In genomic region chr11:83279024-83279423, GRCm38 (mm10) we compare ENCODE assay signal across 25 mouse cellular contexts. TPM values are rescaled to one million over a fixed set of nuclear protein-coding genes. Genes with fewer than 3 reads are reported as not detected.
A peak's percentile ranks its signal among the peaks of the same experiment; 100 is the strongest.
DNase-seq lines count a peak whose midpoint lies in the region; ATAC-seq and TF ChIP-seq lines count a peak whose summit lies in the region.
"Had no signal": no experiment of that assay in that cellular context is flagged by ENCODE, and none has a peak within 500 bp of the region (broad histone marks: within the 10 kb centered on the region; RNA-seq: fewer than 3 reads in every experiment).

No protein-coding gene starts in this region.

- no peak overlapping the region for H3K4me2 ChIP-seq in heart, postnatal 0 days (ENCODE audit: low read depth, low read length)
- no peak overlapping the region for H3K4me2 ChIP-seq in heart, embryonic 12.5 days

- no peak for ATAC-seq in heart, postnatal 0 days (ENCODE audit: insufficient read depth, low read depth)
- no peak for ATAC-seq in heart, embryonic 12.5 days (ENCODE audit: insufficient number of reproducible peaks, low FRiP score)
- ATAC-seq: activated CD4-positive, CD25-positive, alpha-beta regulatory T cell, adult 4 months; CD4-positive, CD25-positive, alpha-beta regulatory T cell, adult 4 months; Patski had no signal

- H3K4me3 ChIP-seq in heart, adult 2 months: no peak overlapping the region
- no peak overlapping the region for H3K4me3 ChIP-seq in heart, postnatal 0 days (ENCODE audit: low read depth, low read length)
- no peak overlapping the region for H3K4me3 ChIP-seq in heart, embryonic 12.5 days
- H3K4me3 ChIP-seq in testis, adult 2 months (ENCODE audit: control insufficient read depth, low read depth, low read length): no peak overlapping the region

- H3K79me2 ChIP-seq in heart, adult 2 months (replicated peaks; ENCODE audit: control insufficient read depth, insufficient read depth, low read length): no peaks in the 10 kb centered on the region

- H3K9ac ChIP-seq in heart, adult 2 months (ENCODE audit: low read depth, low read length): no peak overlapping the region
- H3K9ac ChIP-seq in heart, postnatal 0 days (replicated peaks; ENCODE audit: low read depth, low read length): no peak overlapping the region
- no peak overlapping the region for H3K9ac ChIP-seq in heart, embryonic 12.5 days

- no peaks in the 10 kb centered on the region for H3K4me1 ChIP-seq in heart, adult 2 months (ENCODE audit: control insufficient read depth, insufficient read depth, low read length)
- peaks cover 3% of the 10 kb centered on the region; the same call in 1 of the 2 replicates for H3K4me1 ChIP-seq in heart, postnatal 0 days (ENCODE audit: control insufficient read depth, insufficient read depth)
- no peaks in the 10 kb centered on the region; the same call in 1 of the 2 replicates for H3K4me1 ChIP-seq in heart, embryonic 12.5 days (replicated peaks)
- no peaks in the 10 kb centered on the region for H3K4me1 ChIP-seq in testis, adult 2 months (ENCODE audit: control insufficient read depth, insufficient read depth, low read length)

- TF ChIP-seq POLR2A in heart, adult 2 months (IDR thresholded peaks at IDR 0.05; ENCODE audit: insufficient read depth, low read depth, low read length): no peak
- no peak for TF ChIP-seq POLR2A in testis, adult 2 months (IDR thresholded peaks at IDR 0.05; ENCODE audit: control insufficient read depth, low read depth, low read length)

- DNase-seq in heart, adult 11 months: peak; percentile 85
- DNase-seq in heart, postnatal 4 days: no peak
- DNase-seq in heart, adult 2 months: no peak
- no peak for DNase-seq in heart, adult 18-20 months
- DNase-seq in heart, postnatal 0 days (ENCODE audit: low spot score): no peak
- DNase-seq in testis, postnatal 14 days (ENCODE audit: low spot score): no peak
- DNase-seq: adrenal gland, adult 2 months; adrenal gland, adult 8-10 months; adrenal gland, postnatal 10 days; adrenal gland, postnatal 14 days; adrenal gland, postnatal 25 days; adrenal gland, postnatal 36 days; B cell, adult 2 months; cerebellum, adult 11 months; cerebellum, adult 11-12 months had no signal

- no peak for TF ChIP-seq CTCF in heart, adult 2 months (IDR thresholded peaks at IDR 0.05)
- no peak for TF ChIP-seq CTCF in heart, postnatal 0 days (IDR thresholded peaks at IDR 0.05; ENCODE audit: low read depth)
- no peak for TF ChIP-seq CTCF in testis, adult 2 months (IDR thresholded peaks at IDR 0.05; ENCODE audit: control insufficient read depth, insufficient read depth, insufficient replicate concordance, low read depth, low read length)

- no peaks in the 10 kb centered on the region for H3K36me3 ChIP-seq in heart, adult 2 months (ENCODE audit: control insufficient read depth, insufficient read depth, low read length)
- no peaks in the 10 kb centered on the region for H3K36me3 ChIP-seq in heart, postnatal 0 days (replicated peaks; ENCODE audit: control insufficient read depth, insufficient read depth, low read length)
- H3K36me3 ChIP-seq in heart, embryonic 12.5 days: no peaks in the 10 kb centered on the region
- H3K36me3 ChIP-seq in testis, adult 2 months (ENCODE audit: control insufficient read depth, insufficient read depth, low read length): no peaks in the 10 kb centered on the region

- no peaks in the 10 kb centered on the region for H3K9me3 ChIP-seq in heart, postnatal 0 days (replicated peaks; ENCODE audit: control insufficient read depth, low read length)
- no peaks in the 10 kb centered on the region for H3K9me3 ChIP-seq in heart, embryonic 12.5 days (replicated peaks)
- H3K9me3 ChIP-seq: G1E had no signal

- TF ChIP-seq EP300 in heart, adult 2 months (IDR thresholded peaks at IDR 0.05; ENCODE audit: insufficient read depth, low read depth, low read length): no peak
- no peak for TF ChIP-seq EP300 in heart, postnatal 0 days (IDR thresholded peaks at IDR 0.05; ENCODE audit: low read depth)

- H3K27ac ChIP-seq in heart, adult 2 months: peak overlapping the region; percentile 12; the same call in 1 of the 2 replicates
- peak overlapping the region; percentile 38; the same call in 1 of the 2 replicates for H3K27ac ChIP-seq in heart, postnatal 0 days (ENCODE audit: low read depth)
- H3K27ac ChIP-seq in heart, embryonic 12.5 days (ENCODE audit: poor library complexity, severe bottlenecking): no peak overlapping the region
- 0 out of 2 replicates have a peak overlapping the region, but pooled peaks have one; percentile 8 for H3K27ac ChIP-seq in testis, adult 2 months (ENCODE audit: control insufficient read depth, insufficient read depth, low read depth, low read length)

- H3K27me3 ChIP-seq in heart, adult 2 months (ENCODE audit: control insufficient read depth, insufficient read depth, low read length): no peaks in the 10 kb centered on the region
- no peaks in the 10 kb centered on the region for H3K27me3 ChIP-seq in heart, postnatal 0 days (ENCODE audit: control insufficient read depth, insufficient read depth, low read length)
- H3K27me3 ChIP-seq in heart, embryonic 12.5 days (replicated peaks): peaks cover 9% of the 10 kb centered on the region; the same call in 1 of the 2 replicates
- no peaks in the 10 kb centered on the region for H3K27me3 ChIP-seq in testis, adult 2 months (ENCODE audit: control insufficient read depth, insufficient read depth, low read length)

- WGBS in heart, adult 2 months: 72% methylated on average over 4 of the region's 4 CpGs
- 71% methylated on average over 4 of the region's 4 CpGs for WGBS in heart, postnatal 0 days
- 78% methylated on average over 4 of the region's 4 CpGs for WGBS in heart, embryonic 12.5 days

- intact Hi-C loops in heart, adult 2 months (cut with DNase I): no loop called here

RNA-seq across cellular contexts. Expression of gene Slfn14, which starts 7.5 kb away (rescaled TPM):
- total RNA-seq in heart, postnatal 4 days (2021): under 1 TPM; 0.14 to 0.20 TPM
- total RNA-seq in heart, adult 2 months (2021): under 1 TPM in 1 of 2 experiments, not detected in 1; 0.14 TPM
- polyA plus RNA-seq in heart, adult 2 months (2012; rRNA removed): not detected in 2 replicates
- total RNA-seq in heart, adult 18-20 months (2021): not detected
- total RNA-seq in heart, postnatal 0 days (2014; rRNA removed; ENCODE audit: low replicate concordance): not detected in 2 replicates
- 0.10 and 0.16 TPM in 2 replicates for polyA plus RNA-seq in heart, postnatal 0 days (2015; fragmentation: Nextera tagmentation; extraction: Ambion mirVana)
- 3.0 and 3.4 TPM in 2 replicates for polyA plus RNA-seq in heart, embryonic 12.5 days (2016; fragmentation: Nextera tagmentation; extraction: Ambion mirVana)
- polyA plus RNA-seq in testis, adult 2 months (2012; rRNA removed): 0.05 and 0.07 TPM in 2 replicates
- total RNA-seq: adrenal gland, adult 18-20 months; adrenal gland, adult 2 months; adrenal gland, adult 8-10 months; adrenal gland, postnatal 25 days; adrenal gland, postnatal 36 days; CH12.LX; ES-E14 had no signal
- polyA plus RNA-seq: activated CD4-positive, CD25-positive, alpha-beta regulatory T cell, adult 4 months; adrenal gland, adult 2 months; C2C12; CD4-positive, CD25-positive, alpha-beta regulatory T cell, adult 4 months; Patski had no signal

RNA-seq across cellular contexts. Expression of gene Ap2b1, which starts 19.8 kb away (rescaled TPM):
- 10 to 100 TPM; 76.7 to 83.4 TPM for total RNA-seq in heart, postnatal 4 days (2021)
- total RNA-seq in heart, adult 2 months (2021): 10 to 100 TPM; 42.2 to 43.6 TPM
- polyA plus RNA-seq in heart, adult 2 months (2012; rRNA removed): 16.3 and 27.8 TPM in 2 replicates
- total RNA-seq in heart, adult 18-20 months (2021): 10 to 100 TPM; 46.7 to 47.2 TPM
- total RNA-seq in heart, postnatal 0 days (2014; rRNA removed; ENCODE audit: low replicate concordance): 51.6 and 52.0 TPM in 2 replicates
- 20.1 TPM in 2 replicates for polyA plus RNA-seq in heart, postnatal 0 days (2015; fragmentation: Nextera tagmentation; extraction: Ambion mirVana)
- polyA plus RNA-seq in heart, embryonic 12.5 days (2016; fragmentation: Nextera tagmentation; extraction: Ambion mirVana): 53.8 and 58.7 TPM in 2 replicates
- 252 and 263 TPM in 2 replicates for polyA plus RNA-seq in testis, adult 2 months (2012; rRNA removed)

RNA-seq across cellular contexts. Expression of gene Pex12, which starts 23.4 kb away (rescaled TPM):
- total RNA-seq in heart, postnatal 4 days (2021): 10 to 100 TPM in 1 of 2 experiments, 1 to 10 TPM in 1; 7.1 to 10.0 TPM
- total RNA-seq in heart, adult 2 months (2021): 10 to 100 TPM in 1 of 2 experiments, 1 to 10 TPM in 1; 8.7 to 13.5 TPM
- 7.2 and 8.6 TPM in 2 replicates for polyA plus RNA-seq in heart, adult 2 months (2012; rRNA removed)
- total RNA-seq in heart, adult 18-20 months (2021): 10 to 100 TPM in 1 of 2 experiments, 1 to 10 TPM in 1; 7.0 to 14.9 TPM
- total RNA-seq in heart, postnatal 0 days (2014; rRNA removed; ENCODE audit: low replicate concordance): 2.6 and 3.6 TPM in 2 replicates
- polyA plus RNA-seq in heart, postnatal 0 days (2015; fragmentation: Nextera tagmentation; extraction: Ambion mirVana): 8.3 and 9.3 TPM in 2 replicates
- polyA plus RNA-seq in heart, embryonic 12.5 days (2016; fragmentation: Nextera tagmentation; extraction: Ambion mirVana): 9.9 and 10.2 TPM in 2 replicates
- 27.8 and 32.1 TPM in 2 replicates for polyA plus RNA-seq in testis, adult 2 months (2012; rRNA removed)
